Mouse (Mus musculus): Measurements from ENCODE around the gene Tph1.

The Tph1 gene

DNA sequence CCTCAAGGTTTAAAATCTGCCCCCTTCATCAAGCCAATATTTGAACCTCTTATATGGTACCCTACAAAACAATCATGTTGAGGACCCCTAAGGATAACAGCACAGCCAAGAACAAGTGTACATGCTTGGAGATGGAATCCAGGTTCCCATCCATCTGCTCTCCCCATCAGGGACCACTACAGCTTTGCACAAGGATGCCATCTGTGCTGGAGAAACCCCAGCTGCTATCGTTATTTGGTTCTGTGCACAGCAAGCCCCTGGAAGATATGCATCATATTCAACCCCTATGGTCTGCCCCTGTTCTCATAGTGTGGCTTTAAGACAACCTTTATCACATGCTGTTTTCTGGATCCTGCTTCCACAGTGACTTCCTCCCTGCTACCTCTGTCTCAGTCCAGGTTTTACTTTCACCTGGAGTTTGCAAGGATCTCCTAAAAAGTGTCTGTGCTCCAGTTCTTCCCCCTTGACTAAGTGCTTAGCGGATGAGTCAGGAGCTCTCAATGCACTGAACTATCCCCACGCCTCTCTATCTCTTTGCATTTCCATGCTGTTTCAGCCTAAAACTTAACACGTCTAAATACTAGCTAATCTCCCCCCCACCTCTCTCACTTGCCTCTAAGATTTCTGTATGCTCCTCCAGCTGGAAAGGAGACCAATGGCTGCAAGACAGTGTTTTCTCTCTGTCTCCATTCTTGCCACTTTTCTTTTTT is 23.8 kb downstream of the Tph1 start:
- DNase-seq (ENCODE audit: low spot score in 2 of 2): no peak

DNA sequence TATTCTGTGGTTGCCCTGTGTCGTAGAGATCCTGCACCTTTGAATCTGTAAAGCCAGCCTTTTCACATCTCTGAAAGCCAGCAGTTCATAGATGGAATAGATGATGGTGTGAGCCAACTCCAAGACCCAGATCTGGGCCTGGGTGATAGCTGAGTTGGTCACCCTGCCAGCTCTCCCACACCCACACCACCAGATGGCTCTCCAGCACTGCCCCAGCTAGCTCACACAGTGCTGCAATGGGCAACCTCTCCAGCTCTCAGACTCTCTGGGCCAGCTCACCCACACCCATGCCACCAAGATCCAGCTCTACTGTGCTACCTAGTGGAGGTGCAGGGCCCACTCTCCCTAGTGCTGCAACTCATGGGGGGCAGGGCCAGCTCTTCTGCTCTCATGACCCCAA is 29.2 kb downstream of the Tph1 start:
- DNase-seq (ENCODE audit: low spot score in 2 of 2): no peak

DNA sequence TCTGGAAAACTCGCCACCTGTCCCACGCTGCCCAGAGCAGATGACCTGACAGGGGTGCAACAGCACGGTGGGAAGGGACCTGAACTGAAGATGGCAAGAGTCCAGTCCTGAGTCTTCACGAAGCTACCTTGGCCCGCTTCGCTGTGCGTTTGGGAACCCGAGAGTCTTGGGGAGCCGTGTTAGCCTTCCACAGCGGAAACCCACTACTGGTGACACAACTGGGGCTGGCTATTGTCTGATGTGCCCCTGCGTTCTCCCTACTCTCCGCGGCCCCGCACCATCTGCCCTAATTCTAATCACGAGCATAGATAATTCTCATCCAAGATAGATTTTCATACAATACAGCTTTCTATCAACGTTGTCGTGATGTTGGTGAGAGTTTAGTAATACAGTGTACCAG is 32.3 kb downstream of the Tph1 start:
- no peak for DNase-seq (ENCODE audit: low spot score in 2 of 2)

DNA sequence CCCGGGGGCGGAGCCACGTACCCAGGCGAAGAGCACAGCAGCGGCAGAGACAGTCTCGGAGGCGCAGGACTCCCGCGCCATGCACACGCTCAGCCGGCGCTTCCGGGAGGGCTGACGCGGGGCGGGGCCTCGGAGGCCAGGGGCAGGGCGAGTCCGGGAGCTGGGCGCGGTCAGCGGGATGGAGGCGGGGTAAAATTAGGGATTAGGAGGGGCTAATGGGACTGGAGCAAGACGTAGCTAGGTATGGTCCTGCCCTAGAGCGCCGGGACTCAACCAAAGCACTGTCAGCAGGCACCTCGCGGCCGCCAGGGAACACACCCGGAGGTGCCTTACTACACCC is 32.7 kb downstream of the Tph1 start, which contains the start of gene Sergef:
TSS of gene Sergef (minus strand) at position 116 of the 340 bp plus-strand sequence.
- DNase-seq (ENCODE audit: low spot score in 2 of 2): peak; percentile 80 to 89

DNA sequence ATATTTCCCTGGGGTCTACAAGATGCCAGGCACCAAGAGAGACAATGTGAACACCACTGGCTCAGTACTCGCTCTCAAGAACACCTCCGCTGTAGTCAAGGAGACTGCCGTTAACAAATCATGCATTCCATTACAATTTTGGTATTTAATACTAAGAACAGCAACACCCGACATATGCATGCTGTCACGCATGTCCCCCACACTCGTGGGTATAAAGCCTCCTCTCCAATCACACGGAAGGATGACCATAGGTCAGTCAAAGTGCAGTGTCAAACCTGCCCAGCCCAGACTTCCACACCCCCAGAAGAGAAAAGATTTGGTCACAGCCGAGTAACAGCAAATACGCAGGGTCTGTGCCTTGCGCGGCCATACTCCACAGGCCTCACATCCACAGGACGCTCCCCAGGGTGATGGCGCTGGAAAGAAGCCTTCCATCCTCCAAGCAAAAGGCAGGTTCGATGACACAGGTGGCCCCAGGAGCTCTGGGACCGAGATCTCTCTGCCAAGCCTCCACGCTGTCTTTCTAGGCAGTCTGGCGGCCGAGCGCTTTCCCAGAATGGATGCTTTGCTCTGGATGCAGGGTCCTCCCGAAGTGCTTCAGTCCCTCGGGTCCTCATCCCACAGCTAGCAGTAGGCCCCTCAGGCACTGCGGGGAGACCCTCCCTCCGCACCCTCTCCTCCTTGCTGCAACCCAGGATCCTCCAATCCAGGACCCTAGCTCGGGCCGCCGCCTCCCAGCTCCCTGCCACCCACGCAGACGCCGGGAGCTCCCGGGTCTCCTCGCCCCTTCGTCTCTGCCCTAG is 33.2 kb downstream of the Tph1 start:
- peak in 1 of 2 experiments; percentile 64 for DNase-seq (ENCODE audit: low spot score in 2 of 2)

DNA sequence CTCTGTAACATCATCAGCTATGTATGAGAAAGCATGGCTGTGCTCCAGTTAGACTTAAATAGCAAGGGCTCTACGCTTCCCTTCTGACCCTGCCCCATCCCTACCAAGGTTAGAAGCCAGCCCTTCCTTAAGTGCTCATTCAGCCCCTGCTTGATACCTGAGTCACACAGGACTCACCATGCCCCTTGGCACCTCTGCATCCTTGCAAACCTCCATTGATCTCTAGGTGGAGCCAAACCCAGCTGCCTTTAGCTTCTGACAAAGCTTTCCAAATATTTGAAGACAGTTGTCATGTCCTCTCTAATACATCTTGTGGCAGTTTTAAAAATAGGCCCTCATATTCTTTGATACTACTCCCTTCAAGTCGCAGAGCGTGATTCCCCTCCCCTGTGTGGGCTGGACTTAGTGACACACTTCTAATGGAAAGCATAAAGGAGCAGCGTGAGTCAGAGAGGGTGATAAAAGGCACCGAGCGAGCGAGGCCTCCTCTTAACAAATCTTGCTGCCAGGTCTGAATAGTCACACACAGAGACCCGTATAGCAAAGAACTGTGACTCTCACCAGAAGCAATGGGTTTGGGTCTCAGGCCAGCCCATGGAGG is 43.9 kb downstream of the Tph1 start:
- DNase-seq (ENCODE audit: low spot score in 2 of 2): no peak

DNA sequence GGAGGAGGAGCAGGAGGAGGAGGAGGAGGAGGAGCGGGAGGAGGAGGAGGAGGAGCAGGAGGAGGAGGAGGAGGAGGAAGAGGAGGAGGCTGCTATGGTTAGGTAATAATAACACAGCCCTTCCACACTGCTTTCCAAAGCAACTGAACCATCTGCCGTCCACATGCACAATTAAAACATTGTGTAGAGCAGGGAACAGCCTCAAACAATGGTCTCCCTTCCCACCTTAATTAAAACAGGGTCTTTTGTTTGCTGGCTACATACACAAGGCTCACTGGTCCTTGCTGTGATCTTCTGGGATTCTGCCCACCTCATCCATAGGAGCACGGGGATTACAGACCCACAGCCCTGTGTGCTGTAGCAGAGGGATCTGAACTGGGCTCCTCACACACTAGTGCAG is 48.4 kb downstream of the Tph1 start:
- DNase-seq (ENCODE audit: low spot score in 2 of 2): no peak

DNA sequence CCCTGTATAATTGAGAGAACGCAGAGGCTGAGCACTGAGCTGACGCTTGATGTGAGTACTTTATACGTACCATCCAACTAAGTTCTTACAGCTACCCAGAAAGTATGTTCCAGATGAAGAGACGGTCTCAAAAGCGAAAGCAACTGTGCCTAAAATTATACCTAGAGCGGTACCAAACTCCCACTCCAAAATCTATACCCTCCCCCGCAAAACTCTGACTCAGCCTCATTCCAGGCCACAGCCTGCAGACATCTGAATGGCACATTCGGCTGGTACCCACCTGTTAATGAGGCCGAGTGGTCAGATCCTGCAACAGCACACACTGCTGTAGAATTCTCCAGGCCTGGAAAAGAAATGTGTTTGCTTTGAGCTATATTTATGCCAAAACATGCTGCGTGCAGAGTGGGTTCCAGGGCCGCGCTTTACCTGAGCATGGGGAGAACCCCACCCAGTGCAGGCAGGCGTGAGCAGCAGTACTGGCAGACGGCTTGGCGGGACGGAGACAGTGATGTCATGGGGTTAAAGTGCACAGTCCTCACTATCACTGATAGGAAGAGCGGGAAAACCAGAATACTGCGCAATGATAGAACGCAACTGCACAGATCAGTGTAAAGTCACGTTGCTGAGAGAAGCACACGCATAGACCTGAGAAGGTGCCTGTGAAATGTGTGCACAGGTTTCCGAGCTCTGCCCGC is 53.8 kb downstream of the Tph1 start:
- no peak for DNase-seq (ENCODE audit: low spot score in 2 of 2)

DNA sequence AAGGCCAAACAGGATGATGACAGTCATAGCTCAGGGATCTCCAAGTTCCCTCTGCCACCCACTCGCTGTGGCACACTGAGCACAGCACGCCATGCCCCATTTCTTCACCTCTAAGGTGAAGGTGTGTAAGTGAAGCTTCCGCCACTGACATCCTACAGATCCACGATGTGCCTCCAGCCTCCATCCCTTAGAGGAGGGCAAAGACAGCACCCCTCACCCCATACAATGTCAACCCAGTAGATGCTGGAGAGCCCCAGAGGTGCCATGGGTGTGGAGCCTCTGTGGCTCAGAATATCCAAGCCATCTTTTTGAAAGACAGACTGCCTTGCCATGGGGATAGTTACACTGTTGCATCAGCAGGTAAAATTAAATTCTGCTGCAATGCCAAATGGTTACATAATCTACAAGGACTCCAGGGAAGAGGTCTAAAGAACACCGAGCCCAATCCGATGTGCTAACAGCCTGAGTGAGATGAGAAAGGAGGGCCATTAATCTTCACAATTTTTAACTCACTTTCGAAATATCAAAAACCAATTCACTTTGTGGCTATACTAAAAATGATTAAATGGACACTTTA is 55.8 kb downstream of the Tph1 start:
- DNase-seq (ENCODE audit: low spot score in 2 of 2): no peak

DNA sequence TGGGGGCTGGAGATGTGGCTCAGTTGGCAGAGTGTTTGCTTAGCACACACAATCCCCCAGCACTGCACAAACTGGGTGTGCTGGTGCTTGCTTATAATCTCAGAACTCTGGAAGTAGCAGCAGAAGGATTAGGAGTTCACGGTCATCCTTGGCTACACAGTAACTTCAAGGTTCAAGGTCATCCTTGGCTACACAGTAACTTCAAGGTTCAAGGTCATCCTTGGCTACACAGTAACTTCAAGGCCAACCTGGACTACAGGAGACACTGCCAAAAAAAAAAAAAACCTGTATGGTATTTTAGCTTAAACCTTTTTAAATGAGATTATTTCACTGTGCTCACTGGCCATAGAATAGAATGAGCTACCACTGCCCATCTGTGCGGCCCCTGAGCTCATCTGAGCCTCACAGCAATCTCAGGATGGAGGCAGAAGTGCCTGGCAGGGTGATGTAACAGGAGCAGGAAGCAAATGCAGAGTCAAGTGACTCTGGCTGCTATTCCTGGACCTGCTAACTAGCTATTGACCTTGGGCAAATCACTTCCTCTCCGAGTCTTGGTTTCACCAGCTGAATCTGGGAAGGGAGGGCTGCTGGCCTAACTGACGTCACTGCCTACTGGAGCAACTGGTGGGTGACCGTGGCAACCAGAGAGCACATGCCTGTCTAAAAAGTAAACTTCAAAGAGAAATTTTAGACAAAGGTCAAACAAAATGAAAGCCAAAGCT is 56.9 kb downstream of the Tph1 start:
- DNase-seq (ENCODE audit: low spot score in 2 of 2): no peak

DNA sequence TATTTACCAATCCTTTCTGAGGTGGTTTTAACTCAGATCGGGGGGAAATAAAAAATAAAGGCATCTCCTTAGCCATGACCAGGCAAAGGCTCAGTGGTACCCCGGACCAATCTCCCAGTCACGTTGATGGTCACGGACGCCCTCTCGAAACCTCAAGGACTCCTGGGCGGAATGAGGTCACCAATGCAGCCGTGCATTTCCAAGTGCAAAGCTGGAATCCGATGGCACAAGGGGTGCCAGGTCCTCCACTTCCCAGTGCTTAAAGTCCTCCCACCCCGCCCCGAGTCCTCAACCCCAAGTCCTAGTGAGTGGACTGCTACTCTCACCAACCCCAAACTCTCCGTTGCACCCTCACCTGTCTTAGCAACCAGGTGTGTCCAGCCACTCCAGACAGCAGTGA is 58.1 kb downstream of the Tph1 start:
- no peak for DNase-seq (ENCODE audit: low spot score in 2 of 2)

DNA sequence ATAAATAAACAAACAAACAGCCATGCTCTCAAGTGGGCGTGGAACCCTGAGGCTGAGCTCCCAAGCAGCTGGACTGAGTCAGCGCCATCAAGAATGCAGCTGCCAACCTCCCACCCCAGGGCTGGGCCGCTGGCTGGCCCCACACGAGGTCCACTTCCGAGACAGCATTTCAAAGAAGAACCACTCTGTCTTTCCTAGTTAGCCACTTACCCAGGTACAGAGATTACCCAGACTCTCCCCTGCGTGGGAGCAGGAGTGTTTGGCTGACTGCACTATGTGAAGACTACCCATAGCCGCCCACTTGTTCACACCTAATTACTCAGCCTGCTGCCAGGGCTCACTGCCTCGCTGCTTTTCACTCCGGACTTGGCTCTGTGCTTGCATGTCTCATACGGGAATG is 59.2 kb downstream of the Tph1 start:
- DNase-seq (ENCODE audit: low spot score in 2 of 2): no peak

DNA sequence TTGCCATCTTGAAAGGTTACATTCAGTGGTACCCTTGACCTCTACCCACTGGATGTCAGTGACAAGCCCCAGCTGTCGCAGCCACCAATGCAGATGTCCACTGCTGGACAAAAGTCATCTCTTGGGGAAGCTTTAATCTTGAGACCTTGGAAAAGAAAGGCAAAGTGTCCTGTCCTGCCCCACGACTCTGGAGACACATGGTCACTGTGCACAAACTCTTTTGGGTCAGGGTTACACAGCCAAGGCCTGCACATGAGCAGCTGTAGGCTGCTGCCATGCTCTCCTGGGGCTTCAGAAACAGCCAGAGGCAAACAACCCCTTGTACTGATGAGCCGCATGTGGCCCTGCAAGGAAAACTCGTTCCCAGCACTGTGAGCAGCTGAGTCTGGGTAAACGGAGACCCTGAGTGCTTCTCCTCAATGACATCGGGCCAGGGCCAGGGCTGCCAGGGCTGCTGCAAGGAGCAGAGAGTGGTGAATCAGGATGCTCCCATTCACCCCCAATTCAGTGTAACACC is 59.9 kb downstream of the Tph1 start:
- DNase-seq (ENCODE audit: low spot score in 2 of 2): no peak

DNA sequence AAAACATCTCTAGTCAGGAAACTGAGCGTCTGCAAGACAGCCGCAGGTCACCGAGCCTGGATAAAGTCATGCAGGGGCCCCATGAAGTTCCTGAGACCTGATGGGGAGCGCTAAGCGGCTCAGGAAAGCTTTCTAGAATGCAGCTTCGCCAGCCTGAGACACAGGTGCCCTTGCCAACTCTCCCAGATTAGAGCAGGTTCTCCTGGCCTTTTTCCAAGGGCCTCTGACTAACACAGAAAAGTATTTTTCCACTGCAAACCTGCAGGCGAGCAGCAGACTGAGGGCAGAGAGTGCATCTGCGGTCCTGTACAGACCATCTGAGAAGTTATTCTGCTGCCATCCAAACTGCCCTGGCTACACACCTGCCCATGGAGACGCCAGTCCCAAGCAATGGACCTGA is 60.4 kb downstream of the Tph1 start:
- no peak for DNase-seq (ENCODE audit: low spot score in 2 of 2)

DNA sequence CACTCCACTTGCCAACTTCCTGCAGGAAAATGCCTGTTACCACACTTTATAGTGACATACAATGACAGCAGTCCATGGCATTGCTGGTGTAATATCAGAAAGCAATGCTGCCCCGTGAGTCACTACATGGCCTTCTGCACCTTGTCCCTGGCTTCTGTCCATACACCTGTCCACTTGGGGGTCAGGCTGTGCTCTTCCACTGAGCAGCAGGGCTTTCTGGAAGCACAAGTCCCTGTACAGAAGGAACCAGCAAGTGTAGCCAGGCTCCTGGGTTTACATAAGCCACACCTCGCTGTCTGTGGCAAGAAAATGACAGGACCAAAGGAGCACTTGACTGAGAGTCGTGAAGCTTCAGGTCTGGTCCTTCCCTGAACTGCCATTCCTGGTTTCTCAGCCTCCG is 63.0 kb downstream of the Tph1 start:
- DNase-seq (ENCODE audit: low spot score in 2 of 2): no peak

DNA sequence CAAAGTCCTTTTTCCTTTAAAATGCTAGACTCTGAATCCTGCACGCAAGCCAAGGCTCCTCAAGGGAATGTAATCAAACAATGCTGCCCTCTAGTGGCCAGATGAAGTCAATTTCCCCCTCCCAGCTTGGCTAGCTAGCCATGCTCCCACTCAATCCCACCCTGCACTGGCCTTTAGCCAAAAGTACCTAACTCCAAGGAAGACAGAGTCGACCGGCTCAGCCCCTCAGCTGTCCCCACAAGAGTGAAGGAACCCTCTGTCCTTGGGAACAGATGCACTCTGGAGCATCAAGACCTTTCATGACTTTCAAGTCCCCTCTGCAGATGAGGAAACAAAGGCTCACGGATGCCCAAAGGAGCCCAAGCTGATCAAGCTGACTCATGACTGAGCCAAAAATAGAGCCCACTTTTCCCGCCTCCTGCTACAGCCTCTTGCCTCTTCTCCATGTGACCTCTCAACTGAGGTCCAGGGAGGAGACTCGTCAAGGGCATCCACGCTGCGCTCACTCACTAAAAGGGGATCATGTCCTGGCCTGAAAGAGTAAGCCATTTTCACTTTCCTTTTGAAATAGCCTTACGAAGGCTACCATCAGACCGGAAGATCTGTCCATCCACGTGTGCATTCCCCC is 64.8 kb downstream of the Tph1 start:
- peak; percentile 32 to 69 for DNase-seq (ENCODE audit: low spot score in 2 of 2)

DNA sequence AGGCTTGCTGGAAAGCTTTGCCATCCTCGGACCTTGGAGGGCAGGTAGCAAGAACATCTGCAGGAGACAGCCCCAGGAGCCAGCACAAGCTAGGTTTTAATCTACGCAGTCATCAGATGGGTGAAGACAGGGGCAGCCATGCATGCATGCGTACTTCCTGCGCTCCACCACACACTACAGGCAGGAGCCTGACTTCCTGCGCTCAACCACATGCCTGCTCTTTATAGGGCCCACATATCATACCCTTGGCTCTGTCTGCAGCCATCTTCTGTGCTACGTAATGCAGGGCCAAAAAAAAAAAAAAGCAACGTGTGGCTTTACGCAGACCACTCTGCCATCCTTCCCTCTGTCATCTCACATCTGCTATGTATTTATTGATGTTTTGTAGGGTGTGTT is 65.3 kb downstream of the Tph1 start:
- DNase-seq (ENCODE audit: low spot score in 2 of 2): peak in 1 of 2 experiments; percentile 31

DNA sequence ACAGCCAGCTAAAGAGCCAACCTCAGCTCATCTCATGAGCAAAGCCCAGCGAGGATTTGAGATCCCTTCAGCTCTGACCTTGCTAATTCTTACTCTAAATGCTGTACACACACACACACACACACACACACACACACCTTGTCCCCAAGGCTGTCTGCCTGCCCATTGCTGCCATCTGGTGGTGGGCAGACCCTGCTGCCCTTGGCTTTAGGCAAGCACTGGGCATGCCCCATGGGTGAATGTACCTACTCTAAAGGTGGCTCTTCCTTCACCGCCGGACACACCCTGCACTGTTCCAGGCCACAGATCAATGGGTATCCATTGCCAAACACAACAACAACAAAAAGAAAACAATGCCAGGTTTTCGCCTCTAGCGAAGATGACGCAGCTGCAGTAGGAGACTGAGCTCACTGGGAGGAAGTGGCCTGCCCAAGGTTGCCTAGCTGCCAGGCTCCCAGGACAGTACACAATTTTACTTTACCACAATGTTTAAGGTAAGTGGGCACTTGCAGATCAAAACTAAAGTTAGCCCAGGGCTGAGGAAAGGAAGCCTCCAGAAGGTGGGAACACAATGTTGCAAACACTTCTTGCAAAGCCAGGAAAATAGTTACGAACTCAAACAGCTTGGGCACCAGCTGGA is 65.8 kb downstream of the Tph1 start:
- peak; percentile 72 to 88 for DNase-seq (ENCODE audit: low spot score in 2 of 2)

DNA sequence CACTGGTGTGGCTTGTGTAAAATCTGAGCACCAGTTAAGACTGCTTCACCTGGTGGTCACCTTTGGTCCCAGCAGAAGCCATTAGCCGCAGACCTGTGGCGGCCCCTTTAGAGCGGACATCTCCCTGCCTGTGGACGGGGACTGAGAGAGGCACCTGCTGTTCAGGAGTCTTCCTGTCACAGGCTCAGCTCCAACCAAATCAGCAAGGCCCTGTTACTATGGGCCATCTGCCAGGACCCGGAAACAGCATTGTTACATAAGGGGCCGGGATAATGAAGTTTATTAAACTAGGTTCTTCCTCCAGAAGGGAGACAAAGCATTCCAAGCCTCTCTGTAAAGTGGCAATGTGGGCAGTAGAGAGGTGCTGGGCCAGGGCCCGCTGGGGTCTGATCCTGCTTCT is 69.3 kb downstream of the Tph1 start:
- no peak for DNase-seq (ENCODE audit: low spot score in 2 of 2)

DNA sequence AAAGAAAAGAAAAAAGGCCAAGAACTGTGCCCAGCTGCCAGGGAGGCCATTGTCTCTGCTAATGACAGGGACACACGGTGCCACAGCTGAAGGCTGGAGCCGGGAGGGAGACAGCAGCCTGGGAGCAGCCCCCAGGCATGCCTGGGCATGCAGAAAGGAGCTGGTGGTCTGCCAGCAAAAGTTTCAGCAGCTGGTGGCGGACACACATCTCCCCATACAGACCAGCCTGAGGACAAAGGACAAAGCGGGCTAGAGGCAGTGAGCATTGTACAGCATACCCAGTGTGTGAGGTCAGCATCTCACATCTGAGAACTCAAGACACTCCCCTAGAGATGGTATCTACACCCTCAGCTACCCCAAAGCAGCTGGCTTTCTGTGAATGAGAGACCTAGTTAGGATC is 70.3 kb downstream of the Tph1 start:
- no peak for DNase-seq (ENCODE audit: low spot score in 2 of 2)
